Mouse (Mus musculus) intestine, postnatal 0 days (tissue): ENCODE measurements around the gene Dmrt2. TPM values are rescaled to one million over a fixed set of nuclear protein-coding genes. Genes with fewer than 3 reads are reported as not detected.

ENCODE experiments used
- ATAC-seq: fragments of 200-750 bp; cut with Nextera tagmentation; 2 replicates; pipeline ENCODE4 v1.8.0; 2017; ENCODE audit warnings: mild to moderate bottlenecking, moderate TSS enrichment, moderate library complexity
- H3K27ac ChIP-seq: fragments of 300-500 bp; sonication (generic); 2 replicates; pipeline ENCODE4 v1.5.1; 2014; ENCODE audit warnings: mild to moderate bottlenecking, low read depth, low read length, moderate library complexity
- H3K27me3 ChIP-seq: fragments of 300-500 bp; sonication (generic); replicated peaks from 2 replicates; pipeline ENCODE4 v1.6.1; 2014; ENCODE audit warnings: low read length, mixed read lengths; ENCODE audit not compliant: control insufficient read depth, insufficient read depth
- H3K36me3 ChIP-seq: fragments of 300-500 bp; sonication (generic); 2 replicates; pipeline ENCODE4 v1.6.1; 2014; ENCODE audit warnings: mild to moderate bottlenecking, moderate library complexity; ENCODE audit not compliant: control insufficient read depth, insufficient read depth
- H3K4me1 ChIP-seq: fragments of 300-500 bp; sonication (generic); replicated peaks from 2 replicates; pipeline ENCODE4 v1.6.1; 2014; ENCODE audit warnings: antibody characterized with exemption, low read length, mixed read lengths; ENCODE audit not compliant: control insufficient read depth, insufficient read depth
- H3K4me2 ChIP-seq: fragments of 300-500 bp; sonication (generic); replicated peaks from 2 replicates; pipeline ENCODE4 v1.6.1; 2014; ENCODE audit warnings: low read depth, mild to moderate bottlenecking, moderate library complexity
- H3K4me3 ChIP-seq: fragments of 300-500 bp; sonication (generic); 2 replicates; pipeline ENCODE4 v1.5.1; 2014; ENCODE audit warnings: low read depth, low read length
- H3K9ac ChIP-seq: fragments of 300-500 bp; sonication (generic); 2 replicates; pipeline ENCODE4 v1.6.1; 2014; ENCODE audit warnings: mild to moderate bottlenecking, low read depth, low read length
- H3K9me3 ChIP-seq: fragments of 300-500 bp; sonication (generic); 2 replicates; pipeline ENCODE4 v1.6.1; 2016; ENCODE audit warnings: mixed run types; ENCODE audit not compliant: control insufficient read depth
- CTCF ChIP-seq: sonication (generic); IDR thresholded peaks from 2 replicates; pipeline ENCODE4 v1.5.1; 2016; ENCODE audit warnings: low read depth, mild to moderate bottlenecking, control low read depth, antibody characterized with exemption, moderate library complexity
- WGBS: fragments of 180-500 bp; shearing (Covaris S2); extraction: QIAGEN DNeasy Blood & Tissue Kit; methylation state at CpG from one replicate; pipeline ENCODE4 v1.1.7; 2014; 5-methylcytosine and 5-hydroxymethylcytosine counted together
- polyA plus RNA-seq: library from polyadenylated mRNA; unstranded; fragments of >200 nt; fragmentation: Nextera tagmentation; extraction: Ambion mirVana; gene quantifications from 2 replicates; pipeline ENCODE4 v1.2.1, GENCODE M21; 2015

Dmrt2 gene
- polyA plus RNA-seq, result 0.07 and 0.16 TPM in 2 replicates

GRCm38 (mm10) chr19:25672101-25672950, at the start of gene Dmrt2:
Gene Dmrt2 (plus strand): TSS chr19:25672411.
- 2% methylated on average over 44 of the region's 44 CpGs for WGBS
- H3K4me3 ChIP-seq, result peak within 1 kb of the TSS; percentile 44

GRCm38 (mm10) chr19:25628490-25628889, 43.7 kb upstream of the Dmrt2 start:
- no peak overlapping the region for H3K9ac ChIP-seq
- no peaks in the 10 kb centered on the region for H3K4me1 ChIP-seq
- H3K9me3 ChIP-seq, result no peaks in the 10 kb centered on the region
- no peak overlapping the region for H3K4me3 ChIP-seq
- peaks cover 25% of the 10 kb centered on the region for H3K27me3 ChIP-seq
- no peak overlapping the region for H3K4me2 ChIP-seq
- ATAC-seq, result no peak; the same call in 1 of the 2 replicates
- H3K27ac ChIP-seq, result no peak overlapping the region
- H3K36me3 ChIP-seq, result no peaks in the 10 kb centered on the region
- WGBS, result 12% methylated on average over 9 of the region's 9 CpGs
- TF ChIP-seq CTCF, result peak; percentile 95

More at GRCm38 (mm10) chr19:25672101-25672950, at the start of gene Dmrt2:
- no peak within 1 kb of the TSS for H3K27ac ChIP-seq
- no peaks in the 10 kb centered on the region for H3K36me3 ChIP-seq
- 0 out of 2 replicates have a peak, but pooled peaks cover 5% of the 10 kb centered on the region for H3K4me1 ChIP-seq
- H3K27me3 ChIP-seq, result peaks cover 98% of the 10 kb centered on the region
- no peak within 1 kb of the TSS for H3K9ac ChIP-seq
- H3K9me3 ChIP-seq, result no peaks in the 10 kb centered on the region
- H3K4me2 ChIP-seq, result peak within 1 kb of the TSS; percentile 68
- ATAC-seq, result peak; percentile 61
- TF ChIP-seq CTCF, result no peak

GRCm38 (mm10) chr19:25635119-25635518, 37.1 kb upstream of the Dmrt2 start:
- 70% methylated on average over 5 of the region's 5 CpGs for WGBS
- Histone ChIP-seq H3K4me2 (no peak overlapping the region), H3K27ac (no peak overlapping the region), H3K36me3 (no peaks in the 10 kb centered on the region), H3K9me3 (no peaks in the 10 kb centered on the region), H3K27me3 (0 out of 2 replicates have a peak, but pooled peaks cover 4% of the 10 kb centered on the region), H3K9ac (no peak overlapping the region), H3K4me1 (no peaks in the 10 kb centered on the region), H3K4me3 (no peak overlapping the region)
- ATAC-seq, result no peak
- no peak for TF ChIP-seq CTCF

GRCm38 (mm10) chr19:25635622-25636244, 36.5 kb upstream of the Dmrt2 start:
- no peak overlapping the region for H3K4me3 ChIP-seq
- H3K36me3 ChIP-seq, result no peaks in the 10 kb centered on the region
- H3K4me1 ChIP-seq, result no peaks in the 10 kb centered on the region
- no peak for ATAC-seq
- H3K27me3 ChIP-seq, result 0 out of 2 replicates have a peak, but pooled peaks cover 4% of the 10 kb centered on the region
- TF ChIP-seq CTCF, result peak; percentile 97
- no peak overlapping the region for H3K9ac ChIP-seq
- no peak overlapping the region for H3K27ac ChIP-seq
- WGBS, result 15% methylated on average over 22 of the region's 22 CpGs
- peak overlapping the region; percentile 44 for H3K4me2 ChIP-seq
- no peaks in the 10 kb centered on the region for H3K9me3 ChIP-seq

GRCm38 (mm10) chr19:25638766-25639361, 33.3 kb upstream of the Dmrt2 start:
- ATAC-seq, result no peak
- Histone ChIP-seq H3K27ac (no peak overlapping the region), H3K9ac (no peak overlapping the region), H3K4me3 (no peak overlapping the region), H3K9me3 (no peaks in the 10 kb centered on the region), H3K27me3 (0 out of 2 replicates have a peak, but pooled peaks cover 4% of the 10 kb centered on the region), H3K4me1 (no peaks in the 10 kb centered on the region), H3K36me3 (no peaks in the 10 kb centered on the region), H3K4me2 (no peak overlapping the region)
- WGBS, result 71% methylated on average over 11 of the region's 11 CpGs
- no peak for TF ChIP-seq CTCF

- Histone ChIP-seq H3K4me3 (no peak overlapping the region), H3K36me3 (no peaks in the 10 kb centered on the region), H3K9ac (no peak overlapping the region), H3K27me3 (no peaks in the 10 kb centered on the region), H3K4me2 (no peak overlapping the region), H3K4me1 (no peaks in the 10 kb centered on the region), H3K9me3 (no peaks in the 10 kb centered on the region), H3K27ac (no peak overlapping the region)
- 87% methylated on average over 6 of the region's 6 CpGs for WGBS
- TF ChIP-seq CTCF, result no peak
- ATAC-seq, result no peak
Observed at GRCm38 (mm10) chr19:25641786-25642185, 30.4 kb upstream of the Dmrt2 start.
